Mouse (Mus musculus) thymus, adult 2 months (tissue): Measurements from ENCODE around the gene Nos1ap.

Experiments used
- CTCF ChIP-seq: fragments of 200-500 bp; IDR thresholded peaks from 2 replicates; pipeline ENCODE4 v1.5.1; 2012; ENCODE audit warnings: mild to moderate bottlenecking, control low read depth, low read length, moderate library complexity, borderline replicate concordance; ENCODE audit not compliant: control insufficient read depth, poor library complexity, insufficient read depth; ENCODE audit errors: extremely low read depth
- POLR2A ChIP-seq: fragments of 200-500 bp; IDR thresholded peaks from 2 replicates; pipeline ENCODE4 v1.6.1; 2012; ENCODE audit warnings: mild to moderate bottlenecking, low read length, control low read depth, moderate library complexity; ENCODE audit not compliant: control insufficient read depth, poor library complexity, insufficient read depth; ENCODE audit errors: extremely low read depth

DNA sequence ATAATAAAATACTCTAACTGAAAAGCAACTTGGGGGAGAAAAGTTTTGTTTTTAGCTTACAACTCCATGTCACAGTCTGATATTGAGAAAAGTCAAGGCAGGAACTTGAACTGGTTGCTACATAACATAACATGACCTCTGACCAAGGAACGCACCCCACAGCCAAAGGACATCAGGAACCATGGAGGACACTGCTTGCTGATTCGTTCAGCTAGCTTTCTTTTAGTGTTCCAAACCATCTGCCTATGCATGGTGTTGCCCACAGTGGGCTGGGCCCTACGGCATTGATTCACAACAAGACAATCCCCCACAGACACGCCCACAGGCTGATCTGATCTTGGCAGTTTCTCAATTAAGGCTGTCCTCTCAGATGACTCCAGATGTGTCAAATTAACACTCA is 167.5 kb downstream of the Nos1ap start:
- no peak for TF ChIP-seq POLR2A
- no peak for TF ChIP-seq CTCF
